Mouse (Mus musculus): ENCODE results near the gene Kcnj4. TPM values are rescaled to one million over a fixed set of nuclear protein-coding genes. Genes with fewer than 3 reads are reported as not detected.

Gene Kcnj4
- not detected in 2 replicates for polyA plus RNA-seq (2012; ENCODE audit: insufficient read depth, insufficient read length, missing spikeins)

DNA sequence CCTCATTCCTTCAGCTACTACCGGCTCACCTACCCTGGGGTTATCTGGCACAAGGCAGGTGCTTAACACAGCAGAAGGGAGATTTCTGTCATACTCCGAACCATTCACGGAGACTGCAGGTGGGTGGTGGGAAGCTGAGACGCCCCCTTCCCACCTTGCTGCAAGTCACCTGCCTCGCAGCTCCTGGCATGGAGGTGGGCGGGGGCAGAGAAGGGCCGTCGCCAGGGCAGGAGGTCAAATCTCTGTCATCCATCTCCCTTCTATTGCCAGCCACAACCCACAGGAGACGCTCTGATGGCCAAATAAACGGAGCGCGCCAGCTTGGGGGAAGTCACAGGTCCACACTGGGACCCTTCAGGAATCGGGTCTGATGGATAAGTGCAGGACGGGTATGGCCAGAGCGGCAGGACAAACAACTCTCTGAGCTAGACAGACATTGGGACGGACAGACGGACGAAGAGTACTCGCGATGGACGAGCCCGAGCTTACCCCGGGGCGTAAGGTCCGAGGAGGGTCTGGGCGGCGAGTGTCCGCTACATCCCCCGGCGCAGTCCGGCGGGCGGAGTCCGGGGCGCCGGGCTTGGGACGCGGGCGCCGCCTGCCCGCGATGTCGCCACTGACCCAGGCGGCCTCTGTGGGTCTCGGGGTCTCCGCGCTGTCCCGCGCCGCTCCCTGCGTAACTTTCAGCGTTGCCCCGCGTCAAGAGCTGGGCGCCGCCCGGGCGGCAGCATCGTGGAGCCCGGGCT lies at the start of gene Kcnj4:
Kcnj4 (minus strand) TSS at position 535 of the 746 bp plus-strand sequence.
- Histone ChIP-seq H3K4me1 (ENCODE audit: control insufficient read depth, insufficient read depth, insufficient read length, low read length) (no peaks in the 10 kb centered on the region), H3K4me3 (ENCODE audit: insufficient read depth, low read depth, low read length) (peak within 1 kb of the TSS; percentile 56), H3K27ac (replicated peaks; ENCODE audit: low read depth, low read length) (no peak within 1 kb of the TSS)

DNA sequence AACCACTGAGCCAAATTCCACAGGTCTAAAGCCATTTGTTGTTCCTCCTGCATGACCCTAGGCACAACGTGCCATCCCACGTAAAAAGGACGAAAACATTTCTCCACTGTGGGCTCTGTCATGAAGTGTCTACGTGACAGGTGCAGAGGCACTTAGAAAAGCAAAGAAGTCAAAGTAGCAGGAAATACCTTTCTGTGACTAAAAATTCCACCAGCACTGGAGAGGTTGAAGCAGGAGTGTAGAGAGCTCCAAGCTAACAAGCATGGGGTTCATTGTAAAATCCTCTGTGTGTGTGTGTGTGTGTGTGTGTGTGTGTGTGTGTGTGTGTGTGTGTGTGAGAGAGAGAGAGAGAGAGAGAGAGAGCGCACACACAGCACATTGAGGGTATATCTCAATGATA lies 47.5 kb upstream of the Kcnj4 start:
- Histone ChIP-seq H3K4me1 (ENCODE audit: control insufficient read depth, insufficient read depth, insufficient read length, low read length) (no peaks in the 10 kb centered on the region), H3K27ac (replicated peaks; ENCODE audit: low read depth, low read length) (no peak overlapping the region), H3K4me3 (ENCODE audit: insufficient read depth, low read depth, low read length) (no peak overlapping the region)

DNA sequence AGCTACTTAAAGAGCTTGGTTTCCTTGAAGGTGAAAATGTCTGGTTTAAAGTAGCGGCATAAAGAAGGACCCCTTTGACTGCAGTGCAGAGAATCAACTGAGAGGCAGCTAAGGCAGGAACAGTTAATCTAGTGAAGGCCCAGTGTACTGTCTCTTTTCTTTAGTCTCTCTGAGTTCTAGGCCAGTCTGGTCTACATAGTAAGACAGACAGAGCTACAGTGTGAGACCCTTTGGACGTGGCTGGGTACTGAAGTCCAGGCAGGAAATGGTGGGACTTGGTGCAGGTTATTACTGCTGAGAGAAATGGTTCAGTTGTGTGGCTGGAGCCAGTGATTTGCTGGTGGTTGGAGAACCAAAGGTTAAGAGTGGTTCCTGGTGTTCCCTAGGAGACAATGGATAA lies 43.2 kb upstream of the Kcnj4 start:
- H3K4me1 ChIP-seq (ENCODE audit: control insufficient read depth, insufficient read depth, insufficient read length, low read length) = no peaks in the 10 kb centered on the region
- H3K4me3 ChIP-seq (ENCODE audit: insufficient read depth, low read depth, low read length) = no peak overlapping the region
- H3K27ac ChIP-seq (replicated peaks; ENCODE audit: low read depth, low read length) = no peak overlapping the region

DNA sequence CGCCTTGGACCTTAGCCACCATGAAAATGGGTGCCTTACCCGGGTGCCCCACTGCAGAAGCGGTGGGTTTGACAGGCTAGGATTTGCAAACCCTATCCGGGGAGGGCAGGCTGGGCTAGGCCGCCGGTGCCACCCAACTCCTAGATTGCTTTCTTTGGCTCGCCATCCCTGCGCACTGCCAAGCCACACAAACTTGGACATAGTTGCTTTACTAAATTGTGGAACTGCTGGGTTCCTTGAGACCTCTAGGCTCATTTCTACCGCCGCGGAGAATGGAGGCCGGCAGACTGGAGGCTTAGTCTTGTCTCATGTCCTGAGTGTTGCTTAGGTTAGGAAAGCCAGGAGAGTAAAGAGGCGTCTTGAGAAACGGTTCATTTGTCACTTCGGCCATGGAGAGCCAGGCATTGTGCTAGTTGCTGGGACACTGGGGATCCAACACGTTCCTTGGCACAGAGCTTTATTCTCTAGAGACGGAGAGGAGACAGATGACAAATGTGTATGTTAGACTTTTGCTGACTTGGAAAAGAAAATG lies 42.3 kb upstream of the Kcnj4 start:
- H3K4me1 ChIP-seq (ENCODE audit: control insufficient read depth, insufficient read depth, insufficient read length, low read length) = no peaks in the 10 kb centered on the region
- H3K27ac ChIP-seq (replicated peaks; ENCODE audit: low read depth, low read length) = peak overlapping the region; percentile 93
- H3K4me3 ChIP-seq (ENCODE audit: insufficient read depth, low read depth, low read length) = peak overlapping the region; percentile 65

DNA sequence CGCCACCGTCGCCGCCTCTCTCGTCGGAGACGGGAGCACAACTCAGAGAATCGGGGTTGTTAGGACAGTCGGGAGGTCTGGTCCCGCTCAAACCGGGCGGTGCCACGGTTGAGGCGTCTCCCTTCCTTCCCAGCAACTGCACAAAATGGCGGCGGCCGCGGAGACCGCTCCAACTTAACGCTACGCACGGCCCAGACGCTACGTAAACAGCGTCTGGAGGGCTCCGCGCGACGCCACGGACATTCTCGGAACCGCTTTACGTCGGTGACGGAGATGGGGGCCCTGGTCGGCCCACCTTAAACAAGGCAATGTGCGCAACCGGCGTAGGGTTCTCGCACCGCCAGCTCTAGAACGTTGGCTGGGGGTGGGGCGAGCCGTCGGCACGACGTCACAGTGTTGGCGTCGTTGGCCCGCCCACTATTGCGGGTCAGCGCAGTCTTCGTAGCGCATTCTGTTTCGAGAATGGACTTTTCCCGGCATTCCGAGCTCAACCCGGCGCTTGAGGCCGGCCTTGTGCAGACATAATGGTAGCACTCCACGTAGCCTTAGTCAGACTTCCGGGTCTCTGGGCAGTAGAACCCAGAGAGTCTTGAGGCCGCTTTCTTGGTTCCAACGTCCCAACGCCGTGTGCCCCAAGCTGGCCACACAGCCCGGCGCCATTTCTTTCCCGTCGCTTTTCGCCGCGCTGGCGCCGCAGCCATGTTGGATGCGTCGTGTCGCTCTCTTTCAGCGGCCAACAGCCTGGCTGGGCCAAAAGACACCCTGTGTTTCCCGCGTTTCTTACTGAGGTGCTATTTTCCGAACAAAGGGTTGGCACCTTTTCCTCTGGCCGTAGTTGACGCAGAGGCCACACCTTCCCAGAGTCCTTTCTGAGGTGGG lies 41.6 kb upstream of the Kcnj4 start, which contains the start of gene Ddx17:
Ddx17 (minus strand) TSS at position 332 of the 879 bp plus-strand sequence.
- H3K27ac ChIP-seq (replicated peaks; ENCODE audit: low read depth, low read length) = peak within 1 kb of the TSS; percentile 97

DNA sequence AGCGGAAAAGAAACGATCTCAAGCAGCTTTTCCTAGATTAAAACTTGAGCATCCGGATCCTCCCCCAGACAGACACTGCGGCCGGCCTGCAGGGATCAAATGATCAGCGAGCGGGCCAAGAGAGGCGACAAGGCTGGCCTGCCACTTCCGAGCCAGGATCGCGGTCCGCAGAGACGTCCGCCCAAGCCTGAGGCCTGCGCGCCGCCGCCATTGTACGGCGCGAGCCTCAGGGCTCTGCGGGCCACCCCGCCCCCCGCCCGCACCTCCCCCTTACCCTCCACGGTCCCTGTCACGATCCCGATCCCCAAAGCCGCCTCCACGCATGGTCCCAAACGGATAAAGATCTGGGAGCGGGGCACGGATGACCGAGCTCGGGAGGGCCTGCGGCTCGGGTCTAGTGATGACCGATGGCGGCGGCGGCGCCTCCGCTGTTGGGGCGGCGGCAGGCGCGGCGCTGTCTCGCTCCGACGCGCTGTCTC lies 40.9 kb upstream of the Kcnj4 start:
- peak overlapping the region; percentile 77 for H3K4me3 ChIP-seq (ENCODE audit: insufficient read depth, low read depth, low read length)
- peak overlapping the region; percentile 97 for H3K27ac ChIP-seq (replicated peaks; ENCODE audit: low read depth, low read length)

More for the DNA sequence above, 41.6 kb upstream of the Kcnj4 start, which contains the start of gene Ddx17:
- Histone ChIP-seq H3K4me1 (ENCODE audit: control insufficient read depth, insufficient read depth, insufficient read length, low read length) (no peaks in the 10 kb centered on the region), H3K4me3 (ENCODE audit: insufficient read depth, low read depth, low read length) (peak within 1 kb of the TSS; percentile 77)

DNA sequence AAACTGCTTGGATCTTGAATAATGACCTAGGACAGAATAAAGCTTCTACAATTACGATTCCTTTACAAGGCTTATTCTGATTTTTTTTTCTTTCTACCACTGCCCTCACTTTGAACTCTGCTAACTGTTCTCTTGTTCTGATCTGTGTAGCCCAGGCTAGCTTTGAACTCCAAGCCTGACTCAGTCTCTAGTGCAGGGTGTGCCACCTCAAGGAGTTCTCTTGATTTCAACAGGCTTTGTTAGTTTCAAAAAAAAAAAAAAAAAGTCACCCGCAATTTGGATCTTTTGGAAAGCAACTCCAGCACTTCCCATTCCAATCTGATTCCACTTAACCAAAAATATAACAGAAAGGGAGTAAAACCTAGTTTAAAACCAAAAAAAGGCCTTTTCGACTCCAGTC lies 40.5 kb upstream of the Kcnj4 start:
- peak overlapping the region; percentile 64 for H3K27ac ChIP-seq (replicated peaks; ENCODE audit: low read depth, low read length)
- H3K4me3 ChIP-seq (ENCODE audit: insufficient read depth, low read depth, low read length) = peak overlapping the region; percentile 77
- H3K4me1 ChIP-seq (ENCODE audit: control insufficient read depth, insufficient read depth, insufficient read length, low read length) = no peaks in the 10 kb centered on the region

More for the DNA sequence above, 40.9 kb upstream of the Kcnj4 start:
- H3K4me1 ChIP-seq (ENCODE audit: control insufficient read depth, insufficient read depth, insufficient read length, low read length) = no peaks in the 10 kb centered on the region

DNA sequence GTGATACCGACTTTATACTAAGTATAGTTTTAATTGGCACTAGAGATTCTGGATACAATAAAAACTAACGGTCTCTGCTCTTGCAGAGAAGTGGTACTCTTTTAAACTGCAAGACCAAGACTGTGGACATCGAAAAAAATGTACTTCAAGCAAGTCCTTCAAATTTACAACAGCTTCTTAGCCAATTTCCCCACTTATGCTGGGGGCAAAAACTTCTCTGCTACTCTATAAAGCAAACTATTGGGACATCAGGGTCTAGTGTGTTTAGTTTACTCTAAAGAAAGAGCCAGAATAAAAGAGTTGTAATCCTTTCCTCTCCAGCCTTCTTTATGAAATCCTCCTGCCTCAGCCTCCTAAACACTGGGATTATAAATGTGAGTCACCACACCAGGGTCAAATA lies 38.9 kb upstream of the Kcnj4 start:
- H3K4me1 ChIP-seq (ENCODE audit: control insufficient read depth, insufficient read depth, insufficient read length, low read length) = no peaks in the 10 kb centered on the region
- H3K4me3 ChIP-seq (ENCODE audit: insufficient read depth, low read depth, low read length) = no peak overlapping the region
- H3K27ac ChIP-seq (replicated peaks; ENCODE audit: low read depth, low read length) = no peak overlapping the region

DNA sequence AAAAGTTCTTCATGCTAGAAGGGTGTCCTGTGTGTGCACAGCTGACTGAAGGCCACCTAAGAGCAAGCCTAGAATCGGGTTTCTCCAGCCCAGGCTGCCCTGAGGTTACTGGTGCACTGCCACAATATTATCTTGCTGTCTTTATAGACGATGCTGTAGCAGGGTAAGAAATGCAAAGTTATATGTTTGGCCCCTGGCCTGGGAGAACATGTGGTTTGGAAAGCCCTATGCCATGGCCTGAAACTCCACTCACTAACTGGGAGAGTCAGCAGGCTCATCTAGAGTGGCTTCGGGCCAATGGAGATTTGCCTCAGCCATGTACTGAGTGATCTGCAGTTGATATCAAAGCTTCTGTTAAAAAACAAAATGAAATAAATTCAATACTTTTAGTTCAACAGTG lies 28.8 kb upstream of the Kcnj4 start:
- Histone ChIP-seq H3K4me3 (ENCODE audit: insufficient read depth, low read depth, low read length) (no peak overlapping the region), H3K27ac (replicated peaks; ENCODE audit: low read depth, low read length) (no peak overlapping the region), H3K4me1 (ENCODE audit: control insufficient read depth, insufficient read depth, insufficient read length, low read length) (no peaks in the 10 kb centered on the region)

DNA sequence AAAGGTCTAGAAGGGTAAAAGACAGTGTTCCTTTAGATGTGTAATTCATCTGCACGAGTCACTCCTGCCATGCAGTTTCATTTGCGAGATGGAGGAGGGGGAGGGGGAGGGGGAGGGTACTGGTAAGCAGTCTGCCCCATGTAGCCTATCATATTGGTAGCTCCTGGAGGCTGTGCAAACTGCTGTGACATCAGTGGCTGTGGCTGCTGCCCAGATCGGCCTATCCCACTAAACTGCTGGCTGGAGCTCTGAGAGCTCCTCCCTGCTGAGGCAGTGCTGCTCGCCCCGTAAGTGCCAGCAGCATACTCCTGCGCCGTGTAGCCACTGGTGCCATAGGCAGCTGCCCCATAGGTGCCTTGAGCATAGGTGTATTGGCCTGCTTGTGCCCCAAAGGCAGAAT lies 24.9 kb upstream of the Kcnj4 start:
- no peaks in the 10 kb centered on the region for H3K4me1 ChIP-seq (ENCODE audit: control insufficient read depth, insufficient read depth, insufficient read length, low read length)
- H3K27ac ChIP-seq (replicated peaks; ENCODE audit: low read depth, low read length) = no peak overlapping the region
- no peak overlapping the region for H3K4me3 ChIP-seq (ENCODE audit: insufficient read depth, low read depth, low read length)

DNA sequence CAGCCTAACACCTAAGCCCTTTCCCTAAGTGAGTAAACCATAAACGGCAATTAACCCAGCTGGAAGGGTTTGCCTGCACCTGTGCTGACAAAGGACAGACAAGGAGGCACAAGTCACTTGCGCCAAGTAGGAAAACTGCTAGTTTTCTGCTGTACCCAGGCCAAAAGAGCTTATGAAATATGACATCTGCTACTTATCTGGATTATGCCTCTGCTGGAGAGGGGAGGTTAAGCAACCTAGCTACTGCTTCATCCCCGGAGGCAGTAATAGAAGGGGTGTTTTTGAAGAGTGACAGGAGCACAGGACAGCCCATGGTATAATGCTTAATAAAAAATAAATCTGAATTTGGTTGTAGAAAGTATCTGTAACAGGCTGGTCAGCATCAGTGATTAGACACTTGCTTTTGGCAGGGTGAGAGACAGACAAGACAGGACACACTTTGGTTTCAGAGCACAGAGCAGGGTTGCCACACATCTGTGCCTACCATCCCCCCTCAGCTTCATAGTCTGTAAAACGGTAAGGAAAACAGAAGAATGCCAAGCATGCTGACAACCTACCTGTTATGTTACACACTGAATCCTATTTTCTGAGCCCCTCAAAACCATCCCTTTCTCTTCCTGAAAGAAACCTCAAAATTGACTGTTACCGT lies 23.1 kb upstream of the Kcnj4 start:
- H3K4me3 ChIP-seq (ENCODE audit: insufficient read depth, low read depth, low read length) = no peak overlapping the region
- no peaks in the 10 kb centered on the region for H3K4me1 ChIP-seq (ENCODE audit: control insufficient read depth, insufficient read depth, insufficient read length, low read length)
- no peak overlapping the region for H3K27ac ChIP-seq (replicated peaks; ENCODE audit: low read depth, low read length)

DNA sequence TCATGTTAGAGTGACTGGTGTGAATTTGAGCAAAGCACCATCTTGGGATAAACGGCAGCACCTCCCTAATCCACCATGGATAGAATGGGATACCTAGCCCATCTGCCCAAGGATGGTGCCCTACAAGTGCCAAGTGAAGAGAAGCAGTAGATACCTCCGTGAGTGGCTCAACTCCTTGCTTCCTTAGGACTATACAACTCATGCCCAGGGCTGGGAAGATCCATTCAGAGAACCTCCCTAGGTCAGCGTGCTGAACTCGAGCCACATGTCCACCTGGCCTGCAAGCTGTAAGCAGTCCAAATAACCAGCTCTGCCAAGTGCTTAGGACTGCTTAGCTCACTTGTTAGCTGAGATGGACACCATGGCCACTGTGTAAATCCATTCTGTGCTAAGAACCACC lies 22.2 kb upstream of the Kcnj4 start:
- H3K27ac ChIP-seq (replicated peaks; ENCODE audit: low read depth, low read length) = no peak overlapping the region
- H3K4me3 ChIP-seq (ENCODE audit: insufficient read depth, low read depth, low read length) = no peak overlapping the region
- H3K4me1 ChIP-seq (ENCODE audit: control insufficient read depth, insufficient read depth, insufficient read length, low read length) = no peaks in the 10 kb centered on the region

DNA sequence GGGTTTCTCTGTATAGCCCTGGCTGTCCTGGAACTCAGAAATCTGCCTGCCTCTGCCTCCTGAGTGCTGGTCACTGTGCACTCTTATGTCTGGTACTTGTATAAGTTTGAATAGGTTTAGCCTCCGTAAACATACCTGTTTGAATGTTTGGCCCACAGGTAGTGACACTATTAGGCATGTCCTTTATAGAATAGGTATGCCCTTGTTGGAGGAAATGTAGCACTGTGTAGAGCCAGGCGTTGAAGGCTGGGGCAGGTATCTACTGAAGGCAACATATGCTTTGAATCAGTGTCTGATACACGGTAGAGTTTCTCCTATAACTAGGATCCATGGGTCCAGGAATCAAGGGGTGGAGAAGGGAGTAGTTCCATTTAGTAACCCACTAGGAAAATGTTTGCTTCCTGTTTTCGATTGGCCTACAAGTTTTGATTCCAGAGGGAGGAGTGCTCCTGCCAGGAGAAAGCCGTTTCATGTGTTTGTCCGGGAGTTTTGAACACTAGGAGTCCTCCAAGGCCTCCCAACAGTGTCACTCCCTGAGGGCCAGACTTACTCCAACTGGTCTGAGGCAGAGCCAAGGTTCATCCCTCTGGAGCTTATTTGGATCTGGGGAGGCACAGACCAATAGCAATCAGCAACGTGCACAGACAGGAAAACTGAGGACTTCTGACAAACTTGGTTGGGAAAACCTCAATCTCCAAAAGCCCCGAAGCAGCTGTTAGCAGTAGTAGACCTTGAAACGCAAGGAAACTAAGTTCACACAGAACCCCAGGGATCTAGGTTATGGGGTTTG lies 21.1 kb upstream of the Kcnj4 start:
- Histone ChIP-seq H3K27ac (replicated peaks; ENCODE audit: low read depth, low read length) (no peak overlapping the region), H3K4me1 (ENCODE audit: control insufficient read depth, insufficient read depth, insufficient read length, low read length) (no peaks in the 10 kb centered on the region), H3K4me3 (ENCODE audit: insufficient read depth, low read depth, low read length) (no peak overlapping the region)

DNA sequence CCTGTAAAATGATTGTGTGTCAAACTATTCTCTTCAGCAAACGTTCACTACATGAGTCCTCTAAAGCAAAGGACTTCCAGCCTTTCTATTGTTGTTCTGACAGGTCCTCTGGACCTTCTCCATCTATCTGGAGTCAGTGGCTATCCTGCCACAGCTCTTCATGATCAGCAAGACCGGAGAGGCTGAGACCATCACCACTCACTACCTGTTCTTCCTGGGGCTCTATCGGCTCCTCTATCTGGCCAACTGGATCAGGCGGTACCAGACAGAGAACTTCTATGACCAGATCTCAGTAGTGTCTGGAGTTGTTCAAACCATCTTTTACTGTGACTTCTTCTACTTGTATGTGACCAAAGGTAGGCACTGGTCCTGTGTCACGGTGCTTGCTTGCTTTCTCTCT lies 20.5 kb upstream of the Kcnj4 start:
- no peaks in the 10 kb centered on the region for H3K4me1 ChIP-seq (ENCODE audit: control insufficient read depth, insufficient read depth, insufficient read length, low read length)
- no peak overlapping the region for H3K27ac ChIP-seq (replicated peaks; ENCODE audit: low read depth, low read length)
- no peak overlapping the region for H3K4me3 ChIP-seq (ENCODE audit: insufficient read depth, low read depth, low read length)
